In genomic region chr17:48462096-48462495, GRCm38 (mm10) we compare ENCODE assay signal across 17 mouse cellular contexts. TPM values are rescaled to one million over a fixed set of nuclear protein-coding genes. Genes with fewer than 3 reads are reported as not detected.
DNase-seq lines count a peak whose midpoint lies in the region; ATAC-seq lines count a peak whose summit lies in the region.
"Had no signal": no experiment of that assay in that cellular context is flagged by ENCODE, and none has a peak within 500 bp of the region (broad histone marks: within the 10 kb centered on the region; RNA-seq: fewer than 3 reads in every experiment).

No protein-coding gene starts in this region.

- H3K9ac ChIP-seq in midbrain, embryonic 13.5 days (replicated peaks) = no peak overlapping the region
- H3K9ac ChIP-seq: forebrain, postnatal 0 days had no signal

- no peak overlapping the region for H3K27ac ChIP-seq in midbrain, embryonic 13.5 days

- H3K27me3 ChIP-seq in midbrain, embryonic 13.5 days = peaks cover 4% of the 10 kb centered on the region

- H3K4me2 ChIP-seq in midbrain, embryonic 13.5 days (replicated peaks) = no peak overlapping the region

- WGBS in midbrain, embryonic 13.5 days = 93% methylated on average over 13 of the region's 13 CpGs

- no peaks in the 10 kb centered on the region for H3K36me3 ChIP-seq in midbrain, embryonic 13.5 days

- H3K9me3 ChIP-seq in midbrain, embryonic 13.5 days = no peaks in the 10 kb centered on the region

- intact Hi-C loops in heart, postnatal 10 days (cut with DNase I) = no loop called here

- no peak overlapping the region for H3K4me3 ChIP-seq in midbrain, embryonic 13.5 days (replicated peaks)

- H3K4me1 ChIP-seq in midbrain, embryonic 13.5 days (replicated peaks) = no peaks in the 10 kb centered on the region; the same call in 1 of the 2 replicates

- DNase-seq in spleen, adult 12 weeks (ENCODE audit: low spot score) = peak; percentile 35
- DNase-seq in spleen, postnatal 4 days (ENCODE audit: low spot score in 2 of 2) = no peak
- DNase-seq in thymus, adult 18-20 months = peak; percentile 61 to 75
- DNase-seq in kidney, adult 11 months = no peak
- DNase-seq in heart, postnatal 10 days = no peak
- DNase-seq: adrenal gland, adult 2 months; cerebellum, adult 18-20 months; forebrain, postnatal 0 days; gastrocnemius, postnatal 25 days; midbrain, embryonic 14.5 days had no signal

- ATAC-seq in inflammation-experienced regulatory T-cells, adult 6 months = peak; percentile 75
- ATAC-seq in midbrain, embryonic 13.5 days = no peak
- ATAC-seq: forebrain, postnatal 0 days; hindbrain, embryonic 16.5 days; lung, postnatal 0 days had no signal

RNA-seq across cellular contexts. Expression of gene Unc5cl, which starts 7.4 kb away (rescaled TPM):
- polyA plus RNA-seq in inflammation-experienced regulatory T-cells, adult 6 months (2017; shearing (Covaris generic)) = 10 to 100 TPM; 16.0 to 23.9 (median 16.7) TPM
- polyA plus RNA-seq in midbrain, embryonic 13.5 days (2015; fragmentation: Nextera tagmentation; extraction: Ambion mirVana) = 0.23 TPM in 2 replicates
- total RNA-seq in heart, postnatal 10 days (2021) = under 1 TPM in 1 of 2 experiments, not detected in 1; 0.72 TPM
- total RNA-seq: adrenal gland, adult 2 months; forebrain, postnatal 0 days; gastrocnemius, postnatal 25 days; liver, adult 2 months had no signal
- polyA plus RNA-seq: adrenal gland, adult 2 months; C2C12 had no signal

RNA-seq across cellular contexts. Expression of gene Tspo2, which starts 10.8 kb away (rescaled TPM):
- not detected for polyA plus RNA-seq in inflammation-experienced regulatory T-cells, adult 6 months (2017; shearing (Covaris generic))
- polyA plus RNA-seq in midbrain, embryonic 13.5 days (2015; fragmentation: Nextera tagmentation; extraction: Ambion mirVana) = 3.2 and 3.5 TPM in 2 replicates
- total RNA-seq in heart, postnatal 10 days (2021) = 1 to 10 TPM in 1 of 2 experiments, not detected in 1; 1.0 TPM
- total RNA-seq: adrenal gland, adult 2 months; forebrain, postnatal 0 days; gastrocnemius, postnatal 25 days; left cerebral cortex, postnatal 25 days; liver, adult 2 months had no signal
- polyA plus RNA-seq: adrenal gland, adult 2 months; C2C12; liver, adult 2 months had no signal

RNA-seq across cellular contexts. Expression of gene Apobec2, which starts 29.4 kb away (rescaled TPM):
- 1 to 10 TPM; 1.8 to 5.7 (median 2.2) TPM for polyA plus RNA-seq in inflammation-experienced regulatory T-cells, adult 6 months (2017; shearing (Covaris generic))
- polyA plus RNA-seq in midbrain, embryonic 13.5 days (2015; fragmentation: Nextera tagmentation; extraction: Ambion mirVana) = 0.46 and 0.58 TPM in 2 replicates
- total RNA-seq in heart, postnatal 10 days (2021) = 100 to 1,000 TPM; 227 to 228 TPM
- total RNA-seq: left cerebral cortex, postnatal 25 days had no signal
- polyA plus RNA-seq: liver, adult 2 months had no signal

RNA-seq across cellular contexts. Expression of gene Oard1, which starts 52.3 kb away (rescaled TPM):
- 100 to 1,000 TPM in 1 of 3 experiments, 10 to 100 TPM in 2; 85.8 to 107 (median 94.9) TPM for polyA plus RNA-seq in inflammation-experienced regulatory T-cells, adult 6 months (2017; shearing (Covaris generic))
- polyA plus RNA-seq in midbrain, embryonic 13.5 days (2015; fragmentation: Nextera tagmentation; extraction: Ambion mirVana) = 65.6 and 67.0 TPM in 2 replicates
- 10 to 100 TPM; 11.5 to 16.4 TPM for total RNA-seq in heart, postnatal 10 days (2021)

RNA-seq across cellular contexts. Expression of gene Nfya, which starts 52.4 kb away (rescaled TPM):
- polyA plus RNA-seq in inflammation-experienced regulatory T-cells, adult 6 months (2017; shearing (Covaris generic)) = 10 to 100 TPM in 2 of 3 experiments, 1 to 10 TPM in 1; 9.9 to 12.1 (median 11.2) TPM
- 14.2 and 15.9 TPM in 2 replicates for polyA plus RNA-seq in midbrain, embryonic 13.5 days (2015; fragmentation: Nextera tagmentation; extraction: Ambion mirVana)
- 10 to 100 TPM; 22.0 to 29.9 TPM for total RNA-seq in heart, postnatal 10 days (2021)

Comparison
In these comparisons a context has a peak if more than half of its experiments do, and no peak if none do; other contexts are left out.
1. DNase-seq: peak in spleen, adult 12 weeks (single experiment) and thymus, adult 18-20 months (2 of 2); none in spleen, postnatal 4 days (0 of 2), kidney, adult 11 months (single experiment) and heart, postnatal 10 days (0 of 2).
2. RNA of gene Unc5cl, which starts 7.4 kb away (polyA plus RNA-seq): 16.0 to 23.9 TPM in inflammation-experienced regulatory T-cells, adult 6 months; 0.23 TPM in midbrain, embryonic 13.5 days; every median in the first group is over 10 times any median in the second.